Mouse (Mus musculus): Measurements from ENCODE around the gene Foxred1. TPM values are rescaled to one million over a fixed set of nuclear protein-coding genes. Genes with fewer than 3 reads are reported as not detected.
A peak's percentile ranks its signal among the peaks of the same experiment; 100 is the strongest.

Foxred1 gene
- polyA plus RNA-seq, 1 experiment from 2014 or later: 37.0 TPM

DNA sequence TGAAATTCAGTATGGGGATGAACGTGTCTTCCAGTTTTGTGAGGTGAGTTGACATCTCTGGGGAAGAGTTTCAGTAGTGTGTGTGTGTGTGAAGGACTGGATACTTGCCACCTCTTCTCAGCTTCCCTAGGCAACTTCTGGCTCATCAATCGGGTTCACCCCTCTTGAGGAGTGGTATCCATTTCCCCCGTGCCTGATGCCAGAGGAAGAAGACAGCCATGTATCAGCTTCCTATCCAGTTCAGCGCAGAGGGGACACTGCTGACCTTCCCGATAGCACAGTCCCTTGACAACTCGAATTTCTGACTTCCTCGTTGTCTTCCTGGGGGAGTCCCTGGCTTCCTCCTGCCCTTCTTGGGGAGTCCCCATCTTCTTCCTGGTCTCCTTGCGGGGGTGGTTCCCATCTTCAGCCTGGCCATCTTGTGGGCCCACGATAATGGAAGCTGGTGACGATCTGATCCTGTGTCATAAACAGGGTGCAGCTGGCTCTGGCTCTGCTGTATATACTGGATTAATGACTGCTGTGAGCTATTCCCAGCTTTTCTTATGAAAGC lies 23.4 kb downstream of the Foxred1 start:
- no peaks in the 10 kb centered on the region for H3K27me3 ChIP-seq
- no peak overlapping the region for H3K9ac ChIP-seq
- H3K36me3 ChIP-seq: peaks cover 34% of the 10 kb centered on the region
- no peaks in the 10 kb centered on the region for H3K4me1 ChIP-seq
- 88% methylated on average over 10 of the region's 10 CpGs for WGBS
- H3K4me2 ChIP-seq: no peak overlapping the region
- no peak for ATAC-seq (ENCODE audit: insufficient number of reproducible peaks, low FRiP score, low TSS enrichment, low read depth)
- no peak overlapping the region for H3K27ac ChIP-seq
- no peak overlapping the region for H3K4me3 ChIP-seq
- H3K9me3 ChIP-seq: no peaks in the 10 kb centered on the region

DNA sequence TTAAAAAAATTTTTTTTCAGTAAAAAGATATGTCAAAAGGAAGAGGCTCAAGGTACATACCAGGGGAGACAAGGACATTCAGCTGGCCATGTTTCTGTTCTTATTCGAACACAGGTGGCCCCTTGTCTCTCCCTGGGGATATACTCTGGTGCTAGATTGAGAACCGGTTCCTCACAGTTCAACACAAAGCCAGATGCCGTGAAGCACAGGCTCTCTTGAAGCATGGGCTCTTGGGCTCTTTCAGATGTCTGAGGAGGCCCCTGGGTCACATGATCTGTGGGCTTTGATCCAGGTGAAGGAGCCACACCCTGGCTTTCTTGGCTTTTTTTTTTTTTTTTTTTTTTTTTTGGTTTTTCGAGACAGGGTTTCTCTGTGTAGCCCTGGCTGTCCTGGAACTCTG lies 24.4 kb downstream of the Foxred1 start:
- no peak overlapping the region for H3K4me2 ChIP-seq
- WGBS: 70% methylated on average over 4 of the region's 4 CpGs
- H3K9ac ChIP-seq: no peak overlapping the region
- no peak overlapping the region for H3K4me3 ChIP-seq
- H3K4me1 ChIP-seq: no peaks in the 10 kb centered on the region
- no peak overlapping the region for H3K27ac ChIP-seq
- no peaks in the 10 kb centered on the region for H3K27me3 ChIP-seq
- no peaks in the 10 kb centered on the region for H3K9me3 ChIP-seq
- ATAC-seq (ENCODE audit: insufficient number of reproducible peaks, low FRiP score, low TSS enrichment, low read depth): no peak
- peaks cover 34% of the 10 kb centered on the region for H3K36me3 ChIP-seq

DNA sequence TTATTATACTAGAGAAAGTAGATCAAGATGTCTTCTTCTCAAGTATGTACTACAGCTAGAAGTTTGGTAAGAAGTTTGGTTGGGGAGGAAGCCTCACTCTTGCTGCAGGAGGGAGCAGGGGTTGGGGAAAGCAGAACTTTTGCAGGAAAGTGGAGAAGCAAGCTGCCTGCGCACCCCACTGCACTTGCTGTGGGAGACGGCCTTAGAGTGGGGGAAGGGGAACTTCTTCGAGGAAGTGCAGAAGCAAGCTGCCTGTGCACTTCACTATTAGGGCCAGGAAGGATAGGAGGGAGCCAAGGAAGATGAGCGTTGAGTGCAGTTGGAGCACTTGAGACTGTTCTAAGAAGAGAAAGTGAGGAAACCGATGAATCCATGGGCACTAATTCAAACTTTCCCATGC lies 27.5 kb downstream of the Foxred1 start:
- Histone ChIP-seq H3K27me3 (no peaks in the 10 kb centered on the region), H3K9me3 (no peaks in the 10 kb centered on the region), H3K36me3 (peaks cover 12% of the 10 kb centered on the region), H3K4me1 (no peaks in the 10 kb centered on the region), H3K4me2 (no peak overlapping the region), H3K4me3 (no peak overlapping the region), H3K27ac (no peak overlapping the region), H3K9ac (no peak overlapping the region)
- 74% methylated on average over 5 of the region's 5 CpGs for WGBS
- ATAC-seq (ENCODE audit: insufficient number of reproducible peaks, low FRiP score, low TSS enrichment, low read depth): no peak

DNA sequence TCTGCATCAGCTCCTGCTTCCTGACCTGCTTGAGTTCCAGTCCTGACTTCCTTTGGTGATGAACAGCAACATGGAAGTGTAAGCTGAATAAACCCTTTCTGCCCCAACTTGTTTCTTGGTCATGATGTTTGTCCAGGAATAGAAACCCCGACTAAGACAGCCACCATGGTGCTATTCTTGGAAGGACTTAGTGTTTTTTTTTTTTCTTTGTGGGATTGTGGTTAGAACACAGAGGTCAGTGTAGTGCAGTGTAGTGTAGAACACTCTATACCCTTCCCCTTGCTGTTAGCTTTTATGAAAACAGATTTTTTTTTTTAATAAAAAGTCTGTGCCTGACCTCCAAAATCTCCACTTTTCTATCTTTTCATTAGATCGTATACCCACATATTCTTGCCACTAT lies 28.0 kb downstream of the Foxred1 start:
- 69% methylated on average over 2 of the region's 2 CpGs for WGBS
- no peaks in the 10 kb centered on the region for H3K27me3 ChIP-seq
- peaks cover 9% of the 10 kb centered on the region for H3K36me3 ChIP-seq
- ATAC-seq (ENCODE audit: insufficient number of reproducible peaks, low FRiP score, low TSS enrichment, low read depth): no peak
- no peak overlapping the region for H3K4me2 ChIP-seq
- H3K4me3 ChIP-seq: no peak overlapping the region
- no peak overlapping the region for H3K9ac ChIP-seq
- H3K9me3 ChIP-seq: no peaks in the 10 kb centered on the region
- no peaks in the 10 kb centered on the region for H3K4me1 ChIP-seq
- H3K27ac ChIP-seq: no peak overlapping the region

DNA sequence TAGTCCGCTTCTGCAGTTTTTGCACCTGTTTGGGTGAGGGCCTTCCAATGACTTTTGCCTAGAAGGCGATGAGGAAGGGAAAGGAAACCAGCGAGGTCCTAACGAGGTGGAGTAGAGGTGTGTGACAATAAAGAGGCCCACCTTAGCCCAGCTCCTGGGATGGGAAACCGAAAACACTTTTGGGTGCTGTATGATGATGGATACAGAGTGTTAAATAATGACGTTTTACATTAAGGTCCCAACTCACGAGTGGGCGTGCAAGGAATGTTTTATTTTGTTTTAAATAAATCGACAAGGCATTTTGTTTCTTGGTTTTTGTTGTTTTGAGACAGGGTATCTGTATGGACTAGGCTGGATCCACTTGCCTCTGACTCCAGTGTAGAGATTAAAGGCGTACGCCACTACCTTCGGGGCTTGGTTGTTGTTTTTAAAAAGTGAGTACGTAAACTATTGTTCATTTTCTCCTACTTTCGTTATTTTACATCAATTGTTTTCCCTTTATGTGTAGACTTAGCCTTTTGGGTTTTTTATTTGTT lies 34.7 kb downstream of the Foxred1 start:
- H3K27ac ChIP-seq: no peak overlapping the region
- no peaks in the 10 kb centered on the region for H3K27me3 ChIP-seq
- H3K4me1 ChIP-seq: peaks cover 4% of the 10 kb centered on the region
- no peaks in the 10 kb centered on the region for H3K36me3 ChIP-seq
- H3K9me3 ChIP-seq: no peaks in the 10 kb centered on the region
- ATAC-seq (ENCODE audit: insufficient number of reproducible peaks, low FRiP score, low TSS enrichment, low read depth): 0 out of 2 replicates have a peak, but pooled peaks have one; percentile 7
- peak overlapping the region; percentile 82 for H3K4me2 ChIP-seq
- H3K4me3 ChIP-seq: peak overlapping the region; percentile 65
- no peak overlapping the region for H3K9ac ChIP-seq
- 47% methylated on average over 14 of the region's 14 CpGs for WGBS

DNA sequence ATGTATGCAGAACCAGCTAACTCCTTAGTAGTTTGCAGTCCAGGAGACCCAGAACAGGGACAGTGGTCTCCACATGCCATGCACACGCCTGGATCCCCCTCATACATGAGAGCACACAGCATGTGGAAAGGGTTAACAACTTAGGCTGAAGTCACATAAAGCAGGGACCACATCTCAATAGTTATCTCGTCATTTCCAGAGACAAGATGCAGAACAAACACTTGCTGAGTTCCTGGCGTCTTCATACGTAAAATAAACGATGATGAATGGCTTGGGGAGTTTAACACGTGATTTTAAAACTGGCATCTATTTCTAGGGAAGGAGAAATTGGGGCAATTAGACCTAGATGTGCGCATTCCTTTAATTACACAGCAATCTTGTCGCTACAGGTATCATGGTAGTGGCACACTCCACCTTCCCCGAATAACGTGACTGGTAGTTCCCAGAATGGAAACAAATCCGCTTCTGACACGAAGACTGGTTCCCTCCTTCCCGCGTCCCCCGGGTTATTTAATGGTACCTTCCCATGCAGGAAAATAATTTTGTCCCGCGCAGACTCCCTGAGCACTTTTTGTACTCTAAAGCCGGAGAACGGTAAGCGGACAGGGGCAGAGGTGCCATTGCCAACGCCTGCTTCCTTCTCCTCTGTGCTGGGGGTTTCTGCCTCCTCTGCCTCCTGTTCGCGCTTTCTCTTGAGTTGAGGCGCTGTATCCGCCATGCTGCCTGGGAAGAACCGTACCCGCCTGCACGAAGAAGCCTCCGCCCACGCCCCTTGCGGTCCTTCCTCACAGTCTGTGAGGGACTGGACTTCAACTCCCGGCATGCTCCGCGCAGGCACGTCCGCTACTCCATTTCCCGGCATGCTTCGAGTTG lies 35.4 kb downstream of the Foxred1 start, which contains the start of gene Dcps:
Gene Dcps (minus strand): TSS at position 811 of the 873 bp plus-strand sequence.
- peaks cover 4% of the 10 kb centered on the region for H3K4me1 ChIP-seq
- no peaks in the 10 kb centered on the region for H3K27me3 ChIP-seq
- H3K4me2 ChIP-seq: peak within 1 kb of the TSS; percentile 82
- H3K27ac ChIP-seq: peak within 1 kb of the TSS; percentile 89
- no peaks in the 10 kb centered on the region for H3K9me3 ChIP-seq
- H3K36me3 ChIP-seq: no peaks in the 10 kb centered on the region
- peak within 1 kb of the TSS; percentile 65 for H3K4me3 ChIP-seq
- peak; percentile 92 for ATAC-seq (ENCODE audit: insufficient number of reproducible peaks, low FRiP score, low TSS enrichment, low read depth)
- WGBS: under 1% methylated on average over 38 of the region's 38 CpGs
- H3K9ac ChIP-seq: peak within 1 kb of the TSS; percentile 37

DNA sequence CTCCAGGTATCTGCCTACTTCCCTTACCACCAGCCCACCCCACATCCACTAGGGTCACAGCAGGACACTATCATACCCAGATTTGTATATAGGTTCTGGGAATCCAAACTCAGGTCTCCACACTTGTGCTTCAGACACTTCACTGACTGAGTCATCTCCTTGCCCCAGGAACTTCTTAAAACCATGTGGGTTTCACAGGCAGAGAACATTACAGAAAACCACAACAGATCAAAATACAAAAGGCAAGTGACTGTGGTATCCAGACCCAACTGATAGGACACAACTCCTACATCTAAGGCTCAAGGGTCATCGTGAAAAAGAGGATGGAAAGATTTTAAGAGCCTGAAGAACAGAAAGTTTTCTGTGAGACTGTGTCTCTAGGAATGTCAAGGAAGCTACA lies 37.5 kb downstream of the Foxred1 start:
- Histone ChIP-seq H3K4me1 (peaks cover 4% of the 10 kb centered on the region), H3K9ac (no peak overlapping the region), H3K27ac (no peak overlapping the region), H3K36me3 (peaks cover 15% of the 10 kb centered on the region; the same call in 1 of the 2 replicates), H3K27me3 (no peaks in the 10 kb centered on the region), H3K4me2 (no peak overlapping the region), H3K4me3 (no peak overlapping the region), H3K9me3 (no peaks in the 10 kb centered on the region)
- ATAC-seq (ENCODE audit: insufficient number of reproducible peaks, low FRiP score, low TSS enrichment, low read depth): no peak
- 86% methylated on average over 1 of the region's 1 CpGs for WGBS

DNA sequence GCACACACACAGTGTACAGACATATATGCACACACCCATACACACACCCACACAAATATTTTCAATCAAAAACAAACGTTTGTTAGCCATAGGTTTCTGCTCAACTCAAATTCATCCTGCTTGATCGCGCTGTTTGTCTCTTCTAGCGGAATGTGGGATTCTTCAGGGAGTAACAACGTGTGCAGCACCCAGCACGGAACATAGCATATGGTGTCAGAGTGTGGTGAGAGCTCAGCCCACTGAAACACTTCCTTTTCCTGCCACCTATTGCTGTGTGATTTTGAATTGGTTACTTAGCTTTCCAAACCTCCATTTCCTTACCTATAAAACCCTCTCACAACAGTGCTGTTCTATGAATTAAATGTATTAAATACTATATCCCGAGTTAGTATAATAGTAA lies 40.8 kb downstream of the Foxred1 start:
- no peak overlapping the region for H3K4me3 ChIP-seq
- H3K36me3 ChIP-seq: peaks cover 15% of the 10 kb centered on the region; the same call in 1 of the 2 replicates
- no peak overlapping the region for H3K9ac ChIP-seq
- H3K27me3 ChIP-seq: no peaks in the 10 kb centered on the region
- peaks cover 2% of the 10 kb centered on the region for H3K4me1 ChIP-seq
- H3K27ac ChIP-seq: no peak overlapping the region
- WGBS: 89% methylated on average over 7 of the region's 7 CpGs
- ATAC-seq (ENCODE audit: insufficient number of reproducible peaks, low FRiP score, low TSS enrichment, low read depth): no peak
- no peaks in the 10 kb centered on the region for H3K9me3 ChIP-seq
- H3K4me2 ChIP-seq: no peak overlapping the region

DNA sequence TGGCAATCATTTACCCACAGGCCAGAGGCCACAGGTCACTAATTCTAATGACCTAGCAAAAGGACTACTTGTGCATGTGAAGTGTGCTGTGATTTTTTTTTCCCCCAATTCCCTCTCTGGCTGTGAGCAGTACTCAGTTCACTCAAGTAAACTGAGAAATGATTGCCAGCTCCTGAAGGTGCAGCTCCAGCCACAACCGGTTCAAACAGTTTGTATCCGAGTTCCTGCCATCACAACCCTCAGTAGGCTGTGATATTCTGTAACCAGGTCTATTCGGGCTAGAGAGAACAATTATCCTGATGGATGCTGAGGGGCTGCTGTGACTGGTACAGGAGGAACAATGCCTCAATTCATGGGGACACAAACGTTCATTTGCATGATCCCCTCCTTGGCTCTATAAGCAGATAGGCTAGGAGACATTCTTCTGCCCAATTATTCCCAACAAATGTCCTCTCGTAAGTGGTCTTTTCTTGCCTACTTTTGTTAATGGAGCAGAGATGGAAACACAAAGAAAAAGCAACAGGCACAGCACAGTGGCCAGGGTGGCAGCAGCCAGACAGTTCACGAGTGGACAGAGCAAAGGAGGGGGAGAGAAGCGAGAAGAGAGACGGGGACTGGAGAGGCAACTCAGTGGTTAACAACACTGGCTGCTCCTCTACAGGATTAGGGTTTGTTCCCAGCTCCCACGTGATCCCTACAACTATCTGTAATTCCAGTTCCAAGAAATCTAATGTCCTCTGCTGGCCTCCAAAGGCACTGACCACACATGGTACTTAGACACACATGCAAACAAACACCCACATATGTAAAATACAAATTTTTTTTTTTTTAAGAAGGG lies 43.8 kb downstream of the Foxred1 start:
- H3K9ac ChIP-seq: no peak overlapping the region
- no peaks in the 10 kb centered on the region for H3K4me1 ChIP-seq
- no peak overlapping the region for H3K4me3 ChIP-seq
- H3K9me3 ChIP-seq: no peaks in the 10 kb centered on the region
- H3K27ac ChIP-seq: no peak overlapping the region
- H3K27me3 ChIP-seq: no peaks in the 10 kb centered on the region
- H3K4me2 ChIP-seq: no peak overlapping the region
- WGBS: 65% methylated on average over 9 of the region's 9 CpGs
- no peak for ATAC-seq (ENCODE audit: insufficient number of reproducible peaks, low FRiP score, low TSS enrichment, low read depth)
- peaks cover 20% of the 10 kb centered on the region; the same call in 1 of the 2 replicates for H3K36me3 ChIP-seq

DNA sequence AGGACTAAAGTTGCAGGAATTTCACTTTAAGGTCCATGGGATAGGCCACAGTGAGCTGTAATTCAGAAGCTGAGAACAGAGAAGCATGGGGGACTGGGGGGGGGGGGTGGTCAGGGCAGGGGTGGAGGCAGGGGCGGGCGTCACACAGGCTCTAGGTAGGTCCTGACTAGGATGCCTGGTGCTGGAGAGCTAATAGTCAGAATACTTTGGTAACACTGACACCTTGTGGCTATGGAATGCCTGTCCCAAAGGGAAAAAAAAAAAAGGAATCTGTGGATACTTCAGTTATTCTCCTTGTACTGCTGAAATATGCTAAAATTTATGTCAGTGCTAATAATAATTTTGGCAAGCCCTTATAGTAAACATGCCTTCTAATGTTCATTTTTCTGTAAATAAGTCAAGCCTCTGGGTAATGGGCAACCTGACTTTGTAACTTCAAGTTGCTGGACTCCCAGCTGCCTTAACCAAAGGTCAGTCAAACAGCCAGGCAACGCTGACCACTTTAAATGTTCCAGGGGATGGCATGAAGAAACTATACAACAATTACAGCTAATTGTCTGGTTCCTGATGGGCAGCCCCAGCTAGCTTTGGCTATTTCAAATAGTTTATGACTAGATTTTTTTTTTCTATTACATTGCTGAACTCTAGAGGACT lies 44.6 kb downstream of the Foxred1 start:
- peaks cover 20% of the 10 kb centered on the region; the same call in 1 of the 2 replicates for H3K36me3 ChIP-seq
- no peaks in the 10 kb centered on the region for H3K27me3 ChIP-seq
- no peaks in the 10 kb centered on the region for H3K9me3 ChIP-seq
- 25% methylated on average over 3 of the region's 3 CpGs for WGBS
- H3K4me1 ChIP-seq: no peaks in the 10 kb centered on the region
- no peak overlapping the region for H3K27ac ChIP-seq
- H3K9ac ChIP-seq: no peak overlapping the region
- no peak for ATAC-seq (ENCODE audit: insufficient number of reproducible peaks, low FRiP score, low TSS enrichment, low read depth)
- no peak overlapping the region for H3K4me3 ChIP-seq
- H3K4me2 ChIP-seq: no peak overlapping the region

DNA sequence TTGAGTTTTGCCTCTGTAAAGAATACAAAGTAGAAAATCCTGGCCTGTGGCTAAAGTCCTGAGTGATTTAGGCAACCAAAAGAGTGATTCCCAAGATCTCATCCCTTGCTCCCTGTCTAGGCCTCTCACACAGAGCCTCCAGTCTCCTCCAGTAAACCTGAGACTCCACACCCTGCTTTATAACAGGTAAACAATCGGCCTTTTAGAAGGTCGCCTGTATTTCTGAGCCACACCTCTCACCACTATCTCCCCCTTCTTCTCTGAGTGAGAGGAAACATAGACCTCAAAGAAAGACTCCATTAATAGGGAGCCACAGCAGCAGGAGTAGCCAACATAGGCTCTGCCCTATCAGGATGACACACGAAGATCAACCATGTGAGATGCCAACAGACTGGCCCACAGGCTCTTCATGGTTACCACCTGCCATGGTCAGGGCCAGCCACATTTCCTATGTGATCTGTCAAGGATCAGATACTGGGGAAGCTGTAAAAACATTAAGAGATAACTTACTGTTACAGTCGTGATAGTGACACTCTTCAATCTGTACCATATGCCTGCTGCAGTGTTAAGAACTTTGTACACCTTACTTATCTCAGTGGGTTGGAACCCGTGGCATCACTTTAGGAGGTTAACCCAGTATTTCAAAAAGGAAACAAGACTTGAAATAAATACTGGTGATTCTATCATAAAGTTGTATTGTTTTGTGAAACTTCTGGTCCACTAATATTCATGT lies 46.5 kb downstream of the Foxred1 start:
- no peaks in the 10 kb centered on the region for H3K9me3 ChIP-seq
- no peak overlapping the region for H3K27ac ChIP-seq
- no peak overlapping the region for H3K9ac ChIP-seq
- H3K36me3 ChIP-seq: peaks cover 13% of the 10 kb centered on the region; the same call in 1 of the 2 replicates
- no peak overlapping the region for H3K4me2 ChIP-seq
- WGBS: 67% methylated on average over 5 of the region's 5 CpGs
- no peak for ATAC-seq (ENCODE audit: insufficient number of reproducible peaks, low FRiP score, low TSS enrichment, low read depth)
- H3K27me3 ChIP-seq: no peaks in the 10 kb centered on the region
- no peak overlapping the region for H3K4me3 ChIP-seq
- H3K4me1 ChIP-seq: no peaks in the 10 kb centered on the region

Data from limb, embryonic 15.5 days (tissue).